Mouse (Mus musculus) embryo, embryonic 10 days (tissue): ENCODE data around the gene Bdh1.
A peak's percentile ranks its signal among the peaks of the same experiment; 100 is the strongest.
"Not testable (repeated sequence)": the region's sequence is repeated elsewhere in the genome, so short reads cannot be mapped to it uniquely, and the experiment has no call there.

ENCODE experiments used
- DNase-seq: peaks from one replicate; pipeline ENCODE4 v3.0.0-alpha.2; 2015; ENCODE audit warnings: low spot score

The Bdh1 gene

DNA sequence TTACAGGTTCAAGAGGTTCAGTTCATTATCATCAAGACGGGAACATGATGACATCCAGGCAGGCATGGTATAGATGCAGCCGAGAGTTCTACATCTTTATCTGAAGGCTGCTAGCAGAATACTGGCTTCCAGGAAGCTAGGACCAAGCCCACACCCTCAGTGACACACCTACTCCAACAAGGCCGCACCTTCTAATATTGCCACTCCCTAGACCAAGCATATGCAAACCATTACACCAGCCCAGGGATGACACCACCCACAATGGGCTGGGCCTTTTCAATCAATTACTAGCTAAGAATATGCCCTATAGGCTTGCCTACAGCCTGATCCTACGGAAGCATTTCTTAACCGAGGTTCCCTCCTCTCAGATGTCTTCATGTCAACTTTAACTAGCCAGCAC is 42.9 kb downstream of the Bdh1 start:
- no peak for DNase-seq

DNA sequence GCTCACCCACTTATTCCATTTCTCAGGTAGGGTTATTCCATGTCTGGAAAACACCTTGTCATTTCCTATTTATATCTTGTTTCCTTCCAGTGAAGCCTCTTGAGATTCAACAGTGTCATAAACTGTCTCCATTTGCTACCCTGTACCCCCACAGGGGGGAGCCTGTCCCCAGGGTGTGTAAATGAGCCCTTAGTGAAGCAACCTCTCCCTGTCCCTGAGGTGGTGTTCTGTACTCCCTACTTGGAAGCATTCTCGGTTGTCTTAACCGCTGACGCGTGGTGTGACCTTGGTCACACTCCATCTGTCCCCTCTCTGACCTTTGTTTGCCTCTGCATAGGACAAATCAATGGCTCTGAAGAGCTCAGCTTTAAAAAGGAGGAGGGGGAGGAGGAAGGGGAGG is 43.5 kb downstream of the Bdh1 start:
- peak; percentile 44 for DNase-seq

DNA sequence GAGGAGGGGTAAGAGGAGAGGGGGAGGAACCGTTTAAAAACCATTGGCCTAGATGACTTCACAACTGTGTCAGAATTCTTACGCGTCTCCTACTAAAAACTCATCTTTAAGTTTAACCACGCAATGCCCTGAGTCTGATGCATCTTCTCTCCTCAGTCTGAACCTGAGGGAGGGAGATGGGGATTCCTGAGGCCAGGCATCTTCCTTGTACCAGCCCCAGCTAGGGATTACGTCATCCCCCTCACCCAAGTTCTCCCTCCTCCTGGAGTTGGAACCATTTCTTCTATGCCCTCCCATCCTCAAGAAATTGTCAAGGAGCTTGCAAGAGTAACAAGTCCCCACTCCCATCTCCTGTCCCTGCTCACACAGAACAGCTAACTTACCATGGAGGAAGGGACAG is 44.0 kb downstream of the Bdh1 start:
- DNase-seq = no peak

DNA sequence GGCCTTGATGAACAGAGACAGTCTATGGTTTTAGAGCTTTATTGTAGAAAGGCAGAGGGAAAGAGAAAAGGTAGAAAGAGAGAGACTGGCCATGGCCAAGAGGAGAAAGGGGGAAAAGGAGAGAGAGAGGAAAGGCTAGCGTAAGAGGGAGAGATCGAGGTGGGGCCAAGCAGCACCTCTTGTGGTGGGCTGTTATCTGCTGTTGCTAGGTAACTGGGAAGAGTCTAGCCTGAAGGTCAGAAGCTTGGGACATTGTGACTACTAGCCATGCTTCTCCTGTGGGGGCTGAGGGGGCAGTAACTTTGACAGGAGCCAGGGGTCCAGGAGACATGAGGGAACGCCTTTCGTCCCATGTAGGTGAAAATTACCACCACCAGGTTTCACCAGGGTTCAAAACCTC is 48.7 kb downstream of the Bdh1 start:
- DNase-seq = not testable (repeated sequence)

DNA sequence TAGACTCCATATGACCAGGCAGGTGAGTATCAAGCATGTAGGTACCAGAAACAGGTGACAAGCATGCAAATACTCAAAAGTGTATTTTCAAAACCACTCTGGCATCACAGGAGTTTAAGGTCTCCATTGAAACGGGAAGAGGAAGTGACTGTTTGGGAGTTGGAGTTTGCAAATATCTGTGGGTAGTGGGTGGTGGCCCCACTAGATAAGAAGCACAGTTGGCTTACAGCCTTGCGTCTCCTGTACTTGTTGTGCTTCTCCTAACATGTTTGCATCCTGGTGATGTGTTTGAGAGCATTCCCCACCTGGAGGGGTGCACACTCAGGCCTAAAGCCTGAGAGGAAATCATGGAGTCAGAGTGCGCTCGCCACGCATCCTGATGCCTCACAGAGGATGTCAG is 49.9 kb downstream of the Bdh1 start:
- DNase-seq = no peak

DNA sequence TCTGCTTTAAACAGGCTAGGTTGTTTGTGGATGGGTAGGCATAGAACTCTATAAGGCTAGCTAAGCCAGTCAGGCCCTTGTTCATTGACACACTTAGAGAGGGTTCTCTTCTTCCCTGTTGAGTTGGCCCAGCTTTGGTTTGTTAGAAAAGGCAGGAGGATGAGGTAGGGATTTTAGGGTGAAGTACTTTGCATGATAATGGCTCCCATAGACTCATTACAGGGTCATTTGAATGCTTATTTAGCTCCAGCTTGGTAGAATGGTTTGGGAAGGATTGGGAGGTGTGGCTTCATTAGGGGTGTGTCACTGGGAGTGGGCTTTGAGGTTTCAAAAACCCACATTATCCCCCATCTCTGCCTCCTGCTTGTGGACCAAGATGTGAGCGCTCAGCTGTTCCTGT is 51.1 kb downstream of the Bdh1 start:
- no peak for DNase-seq

DNA sequence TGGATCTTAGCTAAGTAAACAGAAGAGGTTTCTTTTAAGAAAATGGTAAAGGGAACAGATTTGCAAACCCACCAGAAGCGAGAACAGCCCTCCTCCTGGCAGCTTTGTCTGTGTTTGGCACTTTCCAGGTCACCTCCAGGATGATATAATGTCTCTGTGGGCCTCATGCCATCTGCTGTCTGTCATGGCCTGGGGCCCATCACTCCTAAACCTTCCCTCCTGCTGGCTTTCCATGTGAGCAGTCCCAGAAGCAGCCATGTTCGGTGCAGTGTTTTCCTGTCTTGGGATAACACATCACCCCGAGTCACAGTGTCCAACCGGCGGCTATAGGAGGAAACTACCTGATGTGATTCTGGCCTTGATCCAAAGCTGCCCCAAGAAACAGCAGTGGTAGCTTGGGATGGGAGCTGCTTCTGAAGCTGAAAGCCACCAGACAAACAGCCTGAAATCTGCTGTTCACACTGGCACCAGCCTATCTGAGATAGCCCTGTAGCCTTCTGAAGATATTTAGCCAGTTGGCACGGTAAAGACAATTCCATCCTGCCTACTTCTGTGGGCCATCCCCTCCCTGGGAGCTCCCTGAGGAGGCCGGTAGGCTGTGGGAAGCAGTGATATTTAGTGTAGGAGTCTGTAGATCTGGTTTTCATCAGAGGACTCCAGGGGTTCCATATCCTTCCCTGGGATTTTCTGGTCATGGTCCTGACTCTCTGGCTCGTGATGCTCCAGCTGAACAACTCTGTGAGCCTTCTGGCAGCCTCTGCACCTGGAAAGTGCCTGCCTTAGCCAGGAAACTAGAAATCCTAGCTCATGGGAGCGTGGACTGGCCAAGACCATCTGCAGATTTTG is 53.3 kb downstream of the Bdh1 start:
- DNase-seq = no peak

DNA sequence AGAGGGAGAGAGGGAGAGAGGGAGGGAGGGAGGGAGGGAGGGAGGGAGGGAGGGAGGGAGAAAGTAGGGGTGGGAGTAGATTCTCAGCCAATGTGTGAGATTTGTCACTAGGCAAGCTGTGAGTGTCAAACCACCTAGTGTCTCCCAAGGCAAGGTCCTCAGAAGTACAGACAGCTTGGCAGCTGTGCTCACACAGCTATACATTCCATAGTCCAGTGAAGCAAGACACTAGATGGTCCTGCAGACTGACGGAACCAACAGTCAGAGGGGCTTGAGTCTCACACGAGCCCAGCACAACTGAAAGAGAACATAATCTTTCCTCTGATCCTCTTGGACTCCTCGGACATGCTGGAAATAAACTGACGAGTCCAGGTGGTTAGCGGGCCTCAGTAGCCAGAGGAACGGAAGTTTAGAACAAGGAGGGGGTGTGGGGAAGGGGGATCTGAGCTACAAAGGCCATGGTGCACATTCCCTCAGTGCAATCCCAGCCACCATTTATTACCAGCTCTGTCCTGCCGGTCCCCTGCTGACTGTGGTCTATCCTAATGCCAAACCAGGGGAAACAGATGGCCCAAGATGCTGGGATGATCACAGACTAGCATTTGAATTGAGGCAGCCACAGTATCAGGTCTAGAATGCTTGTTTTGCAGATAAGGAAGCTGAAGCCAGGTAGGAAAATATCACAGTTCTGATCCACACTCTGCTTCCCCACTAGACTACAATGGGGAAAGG is 55.0 kb downstream of the Bdh1 start:
- no peak for DNase-seq

DNA sequence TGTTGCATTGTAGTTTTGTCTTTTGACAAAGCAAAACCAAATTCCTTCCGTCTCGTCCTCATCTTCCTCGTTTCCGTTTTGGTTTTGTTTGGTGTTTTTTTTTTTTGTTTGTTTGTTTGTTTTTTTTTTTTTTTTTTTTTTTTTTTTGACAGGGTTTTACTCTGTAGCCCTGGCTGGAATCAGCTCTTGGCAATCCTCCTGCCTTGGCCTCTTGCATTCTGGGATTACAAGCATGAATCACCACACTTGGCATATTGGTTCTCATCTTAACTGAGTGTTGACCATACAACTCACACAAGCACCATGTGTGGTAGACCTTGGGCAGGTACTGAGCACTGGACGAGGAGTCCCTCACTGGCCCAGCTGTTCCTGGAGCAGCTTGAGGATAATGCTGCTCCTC is 63.3 kb downstream of the Bdh1 start:
- no peak for DNase-seq

DNA sequence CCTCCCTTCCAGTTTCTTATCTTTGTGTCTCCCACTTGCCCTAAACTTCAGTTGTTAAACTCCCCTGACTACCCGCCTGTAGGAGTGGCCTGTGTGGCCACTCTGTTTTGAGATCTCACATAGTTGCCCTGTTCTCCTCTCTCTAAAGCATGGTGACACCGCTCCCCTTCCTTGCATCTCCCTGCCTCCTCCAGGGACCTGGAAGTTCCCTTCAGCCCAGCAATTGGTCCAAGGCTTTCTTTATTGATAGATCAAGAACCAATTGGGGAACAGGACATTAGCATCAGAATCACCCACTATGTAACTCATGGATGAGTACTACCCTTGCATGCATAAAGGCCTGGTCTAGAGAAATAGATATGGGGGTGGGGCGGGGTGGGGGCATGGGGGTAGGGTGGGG is 65.2 kb downstream of the Bdh1 start:
- no peak for DNase-seq

DNA sequence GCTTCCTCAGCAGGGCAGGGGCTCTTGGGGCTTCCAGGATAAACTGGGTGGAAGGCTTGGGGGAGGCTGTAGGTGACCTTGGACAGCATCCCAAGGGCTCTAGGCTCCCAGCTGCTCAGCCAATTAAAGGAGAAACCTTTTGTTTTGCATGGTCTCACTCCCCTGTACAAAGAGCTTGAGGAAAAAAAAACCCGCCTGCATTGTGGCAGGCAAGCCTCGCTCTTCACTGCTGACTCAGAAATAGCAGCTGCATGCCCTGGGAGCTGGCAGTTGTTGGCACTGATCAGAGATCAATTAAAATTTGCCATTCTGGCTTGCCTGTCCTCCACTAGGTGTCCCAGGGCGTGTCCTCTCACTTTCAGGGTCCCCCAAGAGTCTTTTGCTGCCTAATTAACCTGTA is 67.0 kb downstream of the Bdh1 start:
- no peak for DNase-seq

DNA sequence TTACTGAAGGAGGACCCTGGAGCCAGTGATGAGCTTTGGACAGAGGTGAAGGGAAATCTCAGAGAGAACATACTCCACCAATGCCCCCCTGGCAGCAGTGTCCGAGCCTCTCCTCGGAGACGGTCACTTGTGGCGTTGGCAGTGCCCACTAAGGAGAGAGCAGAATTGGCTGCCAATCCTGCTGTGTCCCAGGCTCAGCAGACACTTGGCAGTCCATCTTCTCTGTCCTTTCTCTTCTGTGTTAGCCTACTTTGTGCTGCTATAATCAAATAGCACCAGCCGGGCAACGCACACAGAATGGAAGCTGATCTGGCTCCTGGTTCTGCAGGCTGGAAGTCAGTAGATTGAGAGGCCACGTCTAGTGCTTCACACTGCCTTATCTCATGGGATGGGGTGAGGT is 68.9 kb downstream of the Bdh1 start:
- DNase-seq = no peak

DNA sequence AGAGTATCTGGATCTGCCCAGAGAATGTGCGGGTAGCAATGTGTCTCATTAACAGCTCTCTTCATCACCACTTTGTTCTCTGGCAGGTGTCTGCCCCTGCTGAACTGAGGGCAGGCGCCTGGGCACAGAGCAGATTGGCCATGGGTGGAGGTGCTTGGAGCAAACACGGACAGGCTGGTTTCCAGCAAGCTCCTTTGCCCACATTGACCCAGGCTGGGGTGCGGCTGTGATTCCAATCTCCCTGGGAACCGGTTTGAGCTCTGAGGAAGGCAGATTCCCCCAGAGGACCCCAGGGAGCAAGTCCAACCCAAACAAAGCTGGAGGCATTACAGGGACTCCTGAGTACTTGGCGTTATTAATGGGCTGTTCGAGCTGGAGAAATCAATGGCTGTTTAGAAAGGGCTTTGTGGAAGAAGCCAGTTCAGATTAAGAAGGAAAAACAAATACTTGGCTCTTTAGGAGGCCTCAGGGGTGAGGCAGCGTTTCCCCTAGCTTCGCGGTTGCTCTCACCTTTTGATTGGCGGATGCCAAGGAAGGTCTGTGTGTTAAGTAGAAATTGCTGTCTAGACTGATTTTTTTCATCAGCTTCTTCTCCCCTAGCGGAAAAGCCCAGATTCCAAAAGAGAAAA is 71.0 kb downstream of the Bdh1 start:
- no peak for DNase-seq

DNA sequence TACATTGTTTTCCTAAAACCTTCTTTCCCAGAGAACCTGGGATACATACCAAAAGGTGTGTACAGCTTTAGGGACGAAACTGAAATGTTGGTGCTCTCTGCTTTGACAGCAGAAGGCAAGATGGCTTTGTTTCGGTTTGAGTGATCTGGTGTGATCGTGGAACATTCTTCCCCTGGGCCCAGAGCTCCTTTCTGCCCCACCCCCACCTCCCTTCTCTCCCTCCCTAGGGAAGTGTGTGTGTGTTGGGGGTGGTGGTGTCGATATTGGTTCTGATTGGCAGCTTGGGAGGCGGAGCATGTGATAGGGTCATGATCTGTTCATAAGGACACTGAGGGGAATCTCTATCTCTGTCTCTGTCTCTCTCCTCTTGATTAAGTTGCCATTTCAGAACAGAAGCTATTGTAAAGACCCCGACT is 71.5 kb downstream of the Bdh1 start:
- no peak for DNase-seq

DNA sequence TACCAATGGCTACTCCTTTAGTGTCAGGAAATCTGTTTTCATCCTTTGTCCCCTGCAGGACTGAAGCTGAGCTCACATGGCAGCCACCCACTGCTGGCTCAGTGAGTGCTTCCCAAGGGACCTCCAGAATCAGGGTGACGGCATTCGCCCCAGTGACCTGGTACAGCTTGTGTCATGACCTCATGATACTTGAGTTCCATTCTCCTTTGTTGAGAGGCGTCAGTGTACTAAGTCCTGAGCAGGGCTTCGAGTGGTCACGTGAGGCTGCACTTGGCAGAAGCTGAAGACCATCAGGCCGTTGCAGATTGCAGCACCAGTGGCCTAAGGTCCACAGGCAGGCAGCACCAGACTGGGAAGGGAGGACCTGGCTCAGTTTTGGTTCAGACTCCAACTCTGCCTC is 71.9 kb downstream of the Bdh1 start:
- peak; percentile 47 for DNase-seq

DNA sequence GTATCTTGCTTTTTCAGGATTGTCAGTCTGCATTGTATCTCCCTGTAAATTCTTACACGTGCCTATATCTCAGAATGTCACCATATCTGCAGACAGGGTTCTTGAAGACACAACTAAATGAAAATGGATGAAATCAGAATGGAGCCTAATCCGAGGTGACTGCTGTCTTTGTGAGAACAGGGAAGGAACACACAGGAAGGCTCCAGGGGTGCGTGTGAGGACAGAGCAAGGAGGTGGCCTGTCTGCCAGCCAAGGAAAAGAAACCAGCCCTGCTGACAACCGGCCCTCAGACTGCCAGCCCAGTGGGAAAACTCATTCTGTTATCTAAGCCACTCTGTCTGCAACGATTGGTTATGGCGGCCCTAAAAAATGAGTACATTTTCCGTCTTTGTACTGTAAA is 73.3 kb downstream of the Bdh1 start:
- no peak for DNase-seq

DNA sequence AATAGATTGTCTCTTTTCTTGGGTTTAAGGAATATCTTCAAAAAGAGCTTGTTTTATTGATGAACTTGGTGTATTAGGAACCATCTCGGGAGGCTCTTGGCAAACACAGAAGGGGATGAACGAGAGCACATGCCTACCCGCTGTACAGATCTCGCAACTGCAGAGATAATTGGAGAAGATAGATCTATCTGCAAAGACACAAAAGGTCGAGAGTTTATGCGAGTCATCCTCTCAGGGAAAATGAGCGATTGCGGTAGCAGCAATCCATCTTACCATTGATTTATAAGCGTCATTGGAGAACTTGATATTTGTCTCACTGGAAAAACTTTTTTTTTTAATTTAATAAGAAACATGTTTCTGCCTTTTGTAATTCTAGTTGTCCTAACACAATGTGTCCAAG is 73.7 kb downstream of the Bdh1 start:
- DNase-seq = no peak

DNA sequence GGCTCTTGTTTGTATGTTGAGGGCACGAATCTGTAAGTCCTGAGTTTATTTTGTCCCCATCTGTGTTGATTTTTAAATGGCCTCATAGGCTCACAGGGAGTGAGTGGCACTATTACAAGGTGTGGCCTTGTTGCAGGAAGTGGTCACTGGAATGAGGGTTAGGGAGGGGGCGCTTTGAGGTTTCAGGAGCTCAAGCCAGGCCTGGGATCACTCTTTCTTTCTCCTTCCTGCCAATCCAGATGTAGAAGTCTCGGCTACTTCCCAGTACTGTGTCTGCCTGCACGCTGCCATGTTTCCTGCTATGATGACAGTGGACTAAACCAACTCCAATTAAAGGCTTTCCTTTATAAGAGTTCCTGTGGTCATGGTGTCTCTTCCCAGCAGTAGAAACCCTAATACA is 76.3 kb downstream of the Bdh1 start:
- DNase-seq = no peak

DNA sequence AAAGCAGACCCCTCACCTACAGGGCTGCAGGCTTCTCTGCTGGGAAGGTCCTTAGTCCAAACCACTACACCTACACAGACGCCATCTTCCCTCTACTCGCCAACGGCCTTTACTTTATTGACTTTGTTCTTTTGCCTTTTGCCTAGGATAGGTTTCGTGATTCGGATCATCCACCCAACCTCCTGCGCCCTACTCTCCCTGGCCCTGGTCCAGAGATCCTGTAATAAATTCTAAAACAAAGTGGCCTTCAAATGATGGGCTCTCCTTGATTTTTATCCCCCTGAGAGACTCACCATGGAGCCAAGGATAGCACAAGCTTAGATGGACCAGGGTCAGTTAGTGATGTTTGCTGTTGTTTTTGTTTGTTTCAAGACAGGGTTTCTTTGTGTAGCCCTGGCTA is 76.9 kb downstream of the Bdh1 start:
- no peak for DNase-seq

DNA sequence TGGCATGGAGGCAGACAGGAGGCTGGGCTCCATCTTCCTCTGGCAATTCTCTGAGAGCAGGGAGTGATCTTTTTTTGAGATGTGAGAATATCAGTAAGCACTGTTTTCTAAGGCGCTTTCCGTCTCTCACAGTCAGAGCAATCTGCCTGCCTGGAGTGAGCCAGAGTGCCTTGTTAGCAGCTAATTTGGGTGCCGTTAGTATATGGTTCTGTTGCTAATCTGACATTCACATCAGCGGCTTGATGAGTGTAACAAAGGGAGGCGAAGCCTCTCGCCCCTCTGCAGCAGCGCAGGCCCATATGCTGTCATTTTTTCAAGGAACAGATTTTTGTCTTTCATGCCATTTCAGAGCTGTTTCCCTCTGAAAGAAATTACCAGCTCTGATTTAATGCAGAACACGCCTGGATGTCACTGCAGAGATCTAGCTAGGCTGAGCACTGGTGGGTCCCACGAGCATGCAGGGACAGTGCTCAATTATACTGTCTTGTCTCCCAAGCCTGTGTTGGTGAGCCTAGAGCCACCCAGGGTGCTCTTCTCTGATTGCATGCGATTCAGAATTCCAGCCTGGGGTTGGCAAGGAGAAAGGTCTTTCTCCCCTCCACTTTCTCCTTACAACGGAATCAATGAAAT is 77.7 kb downstream of the Bdh1 start:
- no peak for DNase-seq

DNA sequence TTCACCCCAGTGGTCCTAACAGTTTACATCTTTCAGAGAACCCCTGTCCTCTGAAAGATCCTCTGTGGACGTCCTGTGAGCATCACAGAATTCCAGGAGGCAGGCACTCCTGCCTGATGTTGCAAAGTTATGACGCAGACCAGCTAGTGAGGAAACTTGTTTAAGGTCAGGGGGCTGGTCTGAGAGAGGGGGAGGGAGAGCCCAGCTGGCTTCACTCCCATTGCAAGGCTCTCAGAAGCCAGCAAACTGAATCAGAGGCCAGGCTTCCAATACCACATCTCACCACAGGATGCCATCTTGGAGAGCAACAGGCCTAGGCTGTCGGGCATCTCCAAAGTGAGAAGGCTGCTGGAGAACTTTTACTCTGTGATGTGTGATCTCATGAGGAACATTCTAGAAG is 78.5 kb downstream of the Bdh1 start:
- DNase-seq = no peak

DNA sequence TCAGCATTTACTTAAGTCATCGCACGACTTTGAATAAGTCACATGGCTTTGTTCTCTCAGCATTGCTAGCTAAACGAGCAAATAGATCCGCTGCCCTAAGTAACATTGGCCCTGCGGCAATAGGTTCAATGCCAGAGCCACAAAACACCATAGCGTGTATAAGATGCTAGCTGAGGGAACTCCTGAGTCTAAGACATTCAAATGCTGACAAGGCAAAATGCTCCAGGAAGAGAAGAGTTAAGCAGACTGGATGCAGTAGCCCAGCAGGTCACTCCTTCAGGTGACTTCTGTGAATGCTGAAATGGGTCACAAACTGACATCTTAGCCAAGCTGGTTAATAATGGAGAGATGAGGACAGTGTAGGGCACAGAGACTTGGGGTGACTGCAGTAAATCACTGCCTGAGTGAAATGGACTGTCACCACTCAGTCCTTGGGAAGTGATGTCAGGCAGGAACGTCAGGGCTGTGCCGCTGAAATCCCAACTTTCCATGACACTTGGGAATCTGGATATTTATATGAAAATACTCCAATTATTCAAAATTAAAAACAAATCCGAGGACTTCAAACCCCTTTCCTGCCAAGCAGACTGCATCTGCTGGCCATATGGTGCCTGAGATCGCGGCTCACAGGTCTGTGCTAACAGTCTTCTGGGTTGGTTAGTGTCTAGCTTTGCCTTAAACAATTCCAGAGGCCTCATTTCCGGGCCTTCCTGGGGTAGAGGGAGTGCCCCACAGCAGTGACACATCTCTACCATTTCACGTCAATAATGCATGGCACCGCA is 79.1 kb downstream of the Bdh1 start:
- peak; percentile 62 for DNase-seq
